Mouse (Mus musculus) CH12.LX (cell line): ENCODE measurements around the gene Gm6803.
"Not testable (repeated sequence)": the region's sequence is repeated elsewhere in the genome, so short reads cannot be mapped to it uniquely, and the experiment has no call there.

Source experiments
- CTCF ChIP-seq, 2 experiments: IDR thresholded peaks in 1 of 2; conservative IDR thresholded peaks in 1 of 2; 2 replicates each; pipeline ENCODE4 v1.5.1; 2011 to 2012; ENCODE audit warnings: low read depth in 2 of 2, low read length in 2 of 2, improper control_type of control experiment in 1 of 2, inconsistent platforms in 1 of 2, mild to moderate bottlenecking in 1 of 2, moderate library complexity in 1 of 2
- EP300 ChIP-seq: IDR thresholded peaks from 2 replicates; pipeline ENCODE4 v1.6.1; 2011; ENCODE audit warnings: low read length, improper control_type of control experiment
- MEF2A ChIP-seq: IDR thresholded peaks from 2 replicates; pipeline ENCODE4 v1.6.1; 2014; ENCODE audit warnings: low read depth, mild to moderate bottlenecking, inconsistent platforms, low read length, improper control_type of control experiment, borderline replicate concordance
- POLR2A ChIP-seq: IDR thresholded peaks from 2 replicates; pipeline ENCODE4 v1.6.1; 2011; ENCODE audit warnings: low read depth, mild to moderate bottlenecking, improper control_type of control experiment, low read length
- POLR2AphosphoS2 ChIP-seq: IDR thresholded peaks from 2 replicates; pipeline ENCODE4 v1.6.1; 2011; ENCODE audit warnings: low read depth, low read length, improper control_type of control experiment
- TBP ChIP-seq: conservative IDR thresholded peaks from 2 replicates; pipeline ENCODE4 v1.6.1; 2011; ENCODE audit warnings: low read depth, low read length, improper control_type of control experiment

DNA sequence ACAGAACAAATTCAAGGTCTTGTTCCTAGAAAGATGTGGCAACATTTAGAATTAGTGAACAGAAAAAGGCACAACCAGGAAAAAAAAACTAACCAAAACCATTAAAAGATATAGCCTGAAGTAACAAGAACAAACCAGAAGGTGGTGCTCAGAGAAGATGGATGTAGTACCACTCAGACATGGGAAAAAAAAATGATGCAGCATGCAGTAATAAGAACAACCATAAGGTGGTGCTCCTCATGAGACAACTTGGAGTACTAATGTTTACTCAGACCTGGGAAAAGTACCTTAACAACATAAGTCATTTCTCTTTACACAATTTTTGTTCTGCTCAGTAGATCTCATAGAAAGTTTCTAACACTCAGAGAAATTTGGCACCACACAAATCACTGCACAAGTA is 34.6 kb downstream of the Gm6803 start:
- TF ChIP-seq MEF2A, POLR2A, POLR2AphosphoS2, EP300, TBP: not testable (repeated sequence)
- peak in 1 of 2 experiments; percentile 33; a peak in 2 of 4 replicates for TF ChIP-seq CTCF (conservative IDR thresholded peaks at IDR 0.05 in 1 of 2, IDR thresholded peaks at IDR 0.05 in 1 of 2; ENCODE audit: low read depth in 2 of 2, low read length in 2 of 2)
